Mouse (Mus musculus) 3134 (cell line): Measurements from ENCODE around the gene Mta1.

Experiments used
- DNase-seq: peaks from one replicate; pipeline ENCODE4 v3.0.0-alpha.2; 2011; ENCODE audit warnings: low spot score; ENCODE audit not compliant: insufficient read length; ENCODE audit errors: extremely low read depth

Gene Mta1

DNA sequence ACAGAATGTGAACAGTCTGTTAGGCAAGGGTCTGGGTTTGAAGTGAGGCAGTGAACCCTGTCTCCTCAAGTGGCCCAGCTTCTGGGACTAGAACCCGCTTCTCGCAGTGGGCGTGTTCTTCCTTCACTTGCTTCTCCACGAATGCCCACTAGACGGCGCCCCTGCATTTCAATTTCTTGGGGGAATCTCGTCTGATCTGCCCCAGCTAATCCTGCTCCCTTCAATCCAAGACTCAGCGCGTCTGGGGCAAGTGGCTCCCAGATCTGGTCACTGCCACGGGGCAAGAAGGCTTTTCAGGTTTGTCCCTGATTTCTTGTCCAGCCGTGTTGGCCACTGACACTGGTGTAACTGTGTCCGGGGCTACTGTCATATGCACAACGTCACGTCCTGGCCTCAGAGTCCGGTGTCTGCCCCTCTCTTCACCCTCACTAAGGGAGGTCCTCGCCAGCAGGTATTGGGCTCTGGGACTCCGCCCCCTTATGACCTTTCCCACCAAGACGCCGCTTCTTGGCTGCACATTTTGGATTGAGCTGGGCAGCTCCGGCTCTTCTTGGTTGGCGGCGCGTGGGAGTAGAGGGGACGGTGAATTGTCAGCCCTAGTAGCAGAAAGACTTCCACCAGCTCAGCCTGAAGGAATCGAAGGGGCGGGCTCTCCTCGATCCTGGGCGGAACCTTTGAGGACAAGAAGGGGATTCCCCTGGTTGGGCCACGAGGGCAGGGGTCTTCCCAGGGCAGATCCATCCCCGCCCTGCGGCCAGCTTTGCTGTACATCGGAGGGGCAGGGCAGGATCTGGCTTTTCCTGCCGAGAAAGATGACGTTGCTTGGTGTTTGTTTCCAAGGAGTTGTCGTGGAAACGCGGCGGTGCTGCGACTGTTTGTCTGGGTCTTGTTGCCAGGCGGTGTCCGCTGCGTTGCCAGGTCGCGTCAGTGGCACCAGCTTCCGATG, 48.3 kb downstream of the Mta1 start, which contains the start of gene Crip1:
Gene Crip1, plus strand, starts transcription at position 205 of the 946 bp plus-strand sequence.
- no peak for DNase-seq

DNA sequence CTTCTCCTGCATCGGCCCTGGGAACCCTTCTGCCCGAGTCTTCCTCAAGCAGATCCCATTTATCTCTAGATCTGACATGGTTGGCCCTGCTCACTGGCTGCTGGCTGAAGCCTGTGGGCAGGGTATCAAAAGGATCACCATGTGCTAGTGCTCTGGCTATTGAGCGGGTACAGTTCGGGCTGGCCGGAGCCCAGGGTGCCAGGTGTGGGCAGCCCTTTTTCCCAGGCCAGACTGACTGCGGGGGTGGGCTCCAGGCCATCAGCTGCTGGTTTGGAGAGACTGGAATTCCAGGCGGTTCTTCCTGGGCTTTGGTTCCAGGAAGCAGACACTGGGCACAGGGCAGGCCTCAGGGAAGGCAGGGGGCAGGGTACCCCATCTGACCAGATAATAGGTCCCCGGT, 49.4 kb downstream of the Mta1 start:
- peak; percentile 45 for DNase-seq

DNA sequence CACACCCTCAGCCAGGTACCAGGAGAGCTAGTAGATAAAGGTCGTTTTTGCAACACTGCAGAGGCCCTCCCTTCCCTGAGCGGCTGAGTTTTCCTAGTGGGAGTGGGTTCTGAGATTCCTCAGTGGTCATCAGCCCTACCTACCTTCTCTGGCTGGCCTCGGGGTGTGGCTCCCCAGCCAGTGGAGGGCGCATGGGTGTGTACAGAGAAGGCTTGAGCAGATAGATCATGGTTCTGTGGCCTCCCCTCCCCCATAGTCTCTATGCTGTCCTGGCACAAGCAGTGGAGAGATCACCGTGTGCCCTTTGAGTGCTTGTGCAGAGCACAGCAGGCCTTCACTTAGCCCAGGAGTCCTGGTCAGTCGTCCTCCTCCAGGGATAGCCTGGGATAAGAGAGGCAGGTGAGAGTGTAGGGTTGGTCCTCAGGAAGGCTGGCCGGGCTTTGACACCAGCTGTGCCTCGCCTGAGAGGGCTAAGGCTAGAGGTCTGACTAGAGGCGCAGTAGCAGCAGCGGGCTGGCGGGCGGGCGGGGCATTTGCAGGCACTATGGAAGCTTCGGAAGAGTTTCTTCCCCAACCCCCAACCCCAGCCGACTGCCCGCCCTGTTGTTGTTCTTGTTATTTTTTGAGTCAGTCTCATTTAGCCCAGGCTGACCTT, 50.4 kb downstream of the Mta1 start:
- DNase-seq, result peak; percentile 64

DNA sequence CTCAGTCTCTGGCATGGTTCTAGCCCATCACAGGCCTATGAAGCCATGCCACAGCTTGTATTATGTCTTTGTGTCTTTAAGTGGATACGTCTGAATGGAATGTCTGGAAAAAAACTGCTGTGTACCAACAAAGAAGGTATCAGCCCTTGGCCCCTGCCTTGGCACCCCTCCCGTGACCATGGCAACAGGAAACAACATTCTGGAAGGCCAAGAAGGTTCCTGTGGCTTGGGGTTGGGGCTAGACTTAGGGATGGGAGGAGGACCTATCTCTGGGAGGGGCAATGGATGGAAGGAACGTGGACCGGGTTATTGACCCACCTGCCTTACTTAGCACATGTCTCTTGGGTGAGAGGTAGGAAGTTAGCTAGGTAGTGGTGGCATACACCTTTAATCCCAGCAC, 51.3 kb downstream of the Mta1 start:
- no peak for DNase-seq

DNA sequence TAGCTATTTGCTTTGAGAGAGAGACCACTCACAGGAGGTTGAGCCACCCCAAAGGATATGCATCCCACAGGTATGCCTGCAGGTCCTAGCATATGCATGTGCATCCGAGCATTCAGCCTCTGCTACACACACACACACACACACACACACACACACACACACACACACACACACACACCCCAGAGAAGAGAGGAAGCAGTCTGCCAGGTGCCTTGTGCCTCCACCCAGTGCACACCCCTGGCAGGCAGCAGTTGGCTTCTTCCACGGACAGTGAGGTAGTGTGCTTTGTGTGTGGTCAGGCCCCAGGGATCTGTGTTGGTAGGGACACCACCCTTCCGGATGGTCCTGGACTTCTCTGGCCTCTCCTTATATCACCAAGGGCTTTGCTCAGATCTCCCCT, 51.8 kb downstream of the Mta1 start:
- DNase-seq, result no peak

DNA sequence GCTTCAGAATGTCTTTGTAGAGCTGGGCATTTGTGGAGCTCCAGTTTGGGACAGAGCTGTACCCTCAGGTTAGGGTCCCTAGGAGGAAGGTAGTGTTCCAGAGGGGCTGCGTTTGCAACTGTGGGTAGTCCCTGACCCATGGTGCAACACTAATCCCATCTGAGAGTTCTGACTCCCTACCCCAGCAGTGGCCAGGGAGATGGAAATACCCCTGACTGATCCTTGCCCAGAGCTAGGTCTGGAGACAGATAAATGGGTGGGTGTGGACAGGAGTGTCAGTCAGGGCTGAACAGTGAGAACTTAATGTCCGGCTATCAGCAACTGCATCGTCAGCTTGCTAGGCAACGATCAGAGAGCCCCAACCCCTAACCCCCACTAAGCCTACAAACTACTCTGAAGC, 52.5 kb downstream of the Mta1 start:
- no peak for DNase-seq

DNA sequence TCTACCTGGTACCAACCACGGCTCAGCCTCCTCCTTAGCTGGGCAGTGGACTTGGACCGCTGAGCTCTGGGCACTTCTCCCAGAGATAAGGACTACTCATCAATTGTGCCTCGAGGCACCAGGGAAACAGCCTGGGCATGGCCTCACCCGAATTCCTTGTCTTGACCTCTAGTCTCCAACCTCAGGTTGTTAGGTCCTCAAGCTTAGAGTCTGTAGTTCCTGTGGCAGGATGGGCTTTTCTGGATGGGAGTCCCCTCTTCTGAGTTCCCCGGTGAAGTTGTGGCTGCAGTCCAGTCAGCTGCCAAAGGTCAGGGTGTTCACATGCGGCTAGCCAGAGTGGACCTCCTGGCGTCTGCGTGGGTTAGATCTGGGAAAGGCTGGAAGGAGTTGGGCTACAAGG, 53.0 kb downstream of the Mta1 start:
- no peak for DNase-seq

DNA sequence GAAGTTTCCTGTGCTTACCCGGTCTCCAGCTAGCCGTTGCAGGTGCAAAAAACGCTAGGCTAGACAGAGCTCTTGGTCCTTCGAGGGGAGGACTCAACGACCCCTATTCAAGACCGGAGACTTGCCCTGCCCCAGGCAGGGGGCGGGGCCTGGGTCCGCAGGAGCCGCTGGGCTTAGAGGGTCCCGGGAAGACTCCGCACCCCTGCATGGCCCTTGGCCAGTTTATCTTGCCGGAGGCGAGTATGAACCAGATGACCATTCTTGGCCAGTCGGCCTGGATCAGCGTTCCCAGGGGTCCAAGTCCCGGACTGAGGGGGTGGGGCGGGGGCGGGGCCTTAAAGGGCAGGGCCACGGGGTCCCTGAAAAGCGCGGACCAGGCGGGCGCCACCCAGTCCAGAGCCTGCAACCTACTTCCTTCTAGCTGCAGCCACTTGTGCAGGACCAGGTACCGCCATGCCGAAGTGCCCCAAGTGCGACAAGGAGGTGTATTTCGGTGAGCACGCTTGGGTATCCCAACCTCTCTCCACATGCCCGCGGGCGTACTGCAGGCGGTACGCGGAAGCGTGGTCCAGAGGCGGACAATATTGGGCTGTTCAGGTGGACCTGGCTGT, 53.7 kb downstream of the Mta1 start:
- no peak for DNase-seq

DNA sequence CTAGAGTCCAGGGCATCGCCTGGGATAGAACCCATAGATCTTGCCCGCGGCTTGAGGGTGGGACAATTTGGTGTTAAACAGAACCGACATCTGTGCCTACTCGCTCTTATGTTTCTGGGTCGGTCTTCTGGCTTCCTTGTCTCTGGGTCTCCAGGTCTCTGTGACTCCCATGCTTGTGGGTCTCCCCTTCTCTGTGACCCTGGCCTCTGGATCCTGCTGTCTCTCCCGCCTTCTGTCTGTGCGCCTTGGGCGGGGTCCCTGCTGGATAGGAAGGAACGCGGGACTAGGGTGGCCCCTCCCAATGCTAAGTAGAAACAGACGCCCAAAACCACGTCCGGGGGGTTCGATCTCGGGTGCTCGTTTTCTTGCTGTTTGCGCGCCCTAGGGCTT, 54.2 kb downstream of the Mta1 start:
- no peak for DNase-seq

DNA sequence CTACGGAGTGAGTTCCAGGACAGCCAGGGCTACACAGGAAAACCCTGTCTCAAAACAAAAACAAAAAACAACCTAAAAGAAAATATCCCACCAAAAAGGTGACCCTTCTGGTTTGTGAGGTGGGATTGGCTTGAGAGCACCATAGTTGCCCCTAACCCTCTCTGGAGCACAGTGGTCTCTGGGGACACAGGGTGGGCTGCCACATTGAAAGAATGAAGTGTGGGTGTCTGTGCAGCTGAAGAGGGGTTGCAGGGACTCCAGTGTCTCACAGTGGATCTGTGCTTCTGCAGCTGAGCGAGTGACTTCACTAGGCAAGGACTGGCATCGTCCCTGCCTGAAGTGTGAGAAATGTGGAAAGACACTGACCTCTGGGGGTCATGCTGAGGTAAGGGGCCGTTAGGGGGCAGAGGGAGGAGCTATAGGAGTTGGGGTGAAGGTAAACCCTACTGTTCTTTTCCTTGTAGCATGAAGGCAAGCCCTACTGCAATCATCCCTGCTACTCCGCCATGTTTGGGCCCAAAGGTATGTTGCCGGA, 55.0 kb downstream of the Mta1 start:
- DNase-seq, result no peak

DNA sequence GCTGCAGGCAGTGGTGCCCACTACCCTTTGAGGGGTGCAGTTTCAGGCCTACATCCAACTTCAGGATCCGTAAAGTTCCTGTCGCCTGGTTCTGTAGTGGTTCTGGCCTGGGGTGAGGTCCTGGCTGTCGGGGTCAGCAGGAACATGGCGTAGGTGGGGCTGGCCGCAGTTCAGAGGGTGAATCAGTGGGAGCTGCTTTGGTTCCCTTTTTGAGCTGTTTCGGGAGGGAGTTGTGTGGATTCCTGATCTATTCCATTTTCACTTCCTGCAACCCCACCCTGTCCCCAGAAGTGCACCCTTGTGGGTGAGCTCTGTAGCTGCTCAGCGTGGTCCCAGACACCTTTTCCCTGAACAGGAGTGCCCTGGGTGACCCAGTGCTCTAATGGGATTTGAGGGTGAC, 55.9 kb downstream of the Mta1 start:
- no peak for DNase-seq

DNA sequence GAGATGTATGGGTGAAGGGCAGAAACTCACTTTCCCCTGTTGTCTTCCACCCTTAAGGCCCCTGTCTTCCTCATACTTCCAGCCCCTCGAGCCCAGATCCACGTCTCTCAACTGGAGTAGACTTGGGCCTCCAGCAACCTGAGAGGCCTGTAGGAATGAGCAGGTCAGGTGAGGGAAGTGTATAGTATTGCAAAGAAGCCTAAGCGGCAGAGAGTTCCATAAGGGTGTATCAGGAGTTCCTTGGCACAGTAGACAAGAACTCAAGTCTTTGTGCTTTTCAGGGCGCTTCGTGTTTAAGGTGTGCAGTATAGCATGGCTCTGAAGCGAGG, 56.6 kb downstream of the Mta1 start:
- DNase-seq, result no peak

DNA sequence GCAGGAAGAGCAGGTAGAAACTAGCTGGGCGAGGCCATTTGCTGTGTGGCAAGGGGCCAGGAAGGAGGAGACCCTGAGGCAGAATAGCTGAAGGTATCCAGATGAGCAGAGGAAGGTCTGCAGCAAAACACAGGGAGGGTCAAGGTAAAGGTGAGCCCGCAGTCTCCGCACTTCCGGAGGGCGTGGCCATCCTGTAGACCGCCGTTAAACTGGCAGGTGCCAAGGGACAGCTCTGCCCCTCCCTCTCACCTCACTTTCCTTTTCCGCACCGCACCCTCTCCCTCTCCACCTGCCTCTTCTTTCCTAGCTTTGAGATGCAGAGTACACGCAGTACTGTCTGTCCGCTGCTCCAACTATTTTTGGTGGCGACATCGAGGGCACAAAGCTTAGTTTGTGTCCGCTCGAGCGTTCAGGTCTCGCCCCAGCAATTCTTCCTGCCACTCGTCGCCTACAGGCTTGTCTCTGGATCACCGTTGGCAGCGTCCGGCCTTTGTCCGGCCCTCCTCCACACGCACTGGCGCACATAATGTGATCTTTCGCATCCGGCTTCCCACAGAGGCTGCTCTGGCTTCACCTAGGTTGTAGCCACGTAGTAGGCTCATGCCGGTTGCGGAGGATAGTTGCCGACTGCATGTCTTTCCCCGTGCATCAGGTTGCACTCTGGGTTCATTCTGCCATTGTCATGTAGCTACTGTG, 57.1 kb downstream of the Mta1 start:
- DNase-seq, result no peak

DNA sequence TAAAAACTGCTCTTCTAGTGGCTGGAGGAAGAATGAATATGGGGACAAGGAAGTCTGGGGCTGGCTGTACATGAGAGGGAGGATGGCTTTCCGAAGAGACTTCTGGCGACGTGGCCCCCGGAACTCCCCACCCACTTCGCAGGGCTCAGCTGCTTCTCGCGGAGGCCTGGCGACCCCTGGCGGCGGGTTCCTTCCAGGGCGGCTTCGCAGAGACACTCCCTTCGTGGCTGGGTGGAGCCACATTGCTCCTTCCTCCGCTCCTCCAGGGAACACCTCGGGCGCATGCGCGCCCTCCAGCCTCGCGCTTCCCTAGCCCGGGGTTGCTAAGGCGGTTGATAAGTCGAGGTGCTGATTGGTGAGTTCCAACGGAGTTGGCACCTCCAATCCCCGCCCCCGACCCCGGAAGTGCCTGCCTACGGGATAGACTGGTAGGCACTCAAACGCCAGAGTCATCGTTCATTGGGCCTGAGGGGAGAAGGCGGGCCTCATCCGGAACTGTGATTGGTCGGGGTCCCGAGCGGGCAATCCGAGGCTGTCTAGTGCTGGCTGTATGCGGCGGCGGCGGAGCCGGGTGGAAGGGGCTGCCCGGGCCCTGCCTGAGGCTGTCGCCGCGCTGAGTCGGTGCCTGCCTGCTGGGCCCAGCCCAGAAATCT, 57.9 kb downstream of the Mta1 start, which contains the start of gene Tedc1:
Gene Tedc1, plus strand, starts transcription at position 535 of the 653 bp plus-strand sequence.
- peak; percentile 98 for DNase-seq

DNA sequence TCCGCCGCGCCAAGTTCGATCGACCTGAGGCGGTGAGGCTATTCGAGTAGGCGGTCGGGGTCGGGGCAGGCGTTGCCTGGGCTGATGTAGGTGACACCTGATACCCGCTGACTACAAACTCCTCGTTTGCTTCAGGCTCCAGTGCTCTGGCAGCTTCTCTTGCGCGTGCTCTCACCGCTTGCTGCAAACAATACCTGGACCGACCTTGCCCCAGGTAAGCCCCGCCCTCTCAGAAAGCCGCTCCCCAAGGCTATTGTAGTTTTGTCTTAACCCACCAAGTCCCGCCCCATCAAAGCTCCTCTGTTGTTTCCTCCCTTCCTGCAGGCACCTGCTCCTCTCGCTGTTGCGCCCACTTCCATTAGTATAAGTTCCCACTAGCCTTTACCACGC, 58.5 kb downstream of the Mta1 start:
- no peak for DNase-seq

DNA sequence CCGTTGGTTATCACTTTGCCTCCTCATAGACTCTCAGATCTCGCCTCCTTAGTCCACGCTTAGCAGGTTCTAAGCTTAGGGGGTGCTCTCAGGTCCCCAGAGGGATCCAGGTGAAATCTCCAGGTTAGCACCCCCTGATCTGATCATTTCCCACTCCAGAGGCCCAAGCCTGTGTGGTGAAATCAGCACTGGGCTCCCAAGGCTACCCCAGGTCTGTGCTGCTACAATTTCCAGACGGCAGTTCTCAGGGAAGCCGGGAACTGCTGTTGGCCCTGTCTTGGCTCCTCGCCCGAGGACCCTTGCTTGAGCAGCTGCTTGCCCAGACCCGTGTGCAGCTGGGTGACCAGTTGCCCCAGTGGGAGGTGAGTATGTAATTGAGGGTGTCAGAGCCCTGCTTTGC, 58.9 kb downstream of the Mta1 start:
- no peak for DNase-seq

DNA sequence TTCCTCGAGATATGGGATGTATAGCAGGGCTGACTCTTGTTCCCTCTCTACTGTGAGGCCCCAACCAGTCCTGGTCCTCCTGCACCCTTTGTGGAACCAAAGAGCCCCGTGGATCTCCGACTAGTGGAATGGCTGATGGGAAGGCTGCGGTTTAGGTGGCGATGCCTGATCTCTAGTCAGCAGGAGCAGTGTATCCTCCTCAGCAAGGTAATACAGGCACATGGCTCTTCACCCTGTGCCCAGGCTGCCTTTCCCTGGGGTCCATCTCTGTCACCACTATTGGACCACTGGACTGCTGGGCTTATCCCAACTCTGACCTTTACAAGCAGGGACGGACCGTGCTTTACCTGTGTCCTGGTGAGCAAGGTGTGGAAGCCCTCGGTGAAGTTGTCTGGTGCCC, 59.4 kb downstream of the Mta1 start:
- DNase-seq, result no peak

DNA sequence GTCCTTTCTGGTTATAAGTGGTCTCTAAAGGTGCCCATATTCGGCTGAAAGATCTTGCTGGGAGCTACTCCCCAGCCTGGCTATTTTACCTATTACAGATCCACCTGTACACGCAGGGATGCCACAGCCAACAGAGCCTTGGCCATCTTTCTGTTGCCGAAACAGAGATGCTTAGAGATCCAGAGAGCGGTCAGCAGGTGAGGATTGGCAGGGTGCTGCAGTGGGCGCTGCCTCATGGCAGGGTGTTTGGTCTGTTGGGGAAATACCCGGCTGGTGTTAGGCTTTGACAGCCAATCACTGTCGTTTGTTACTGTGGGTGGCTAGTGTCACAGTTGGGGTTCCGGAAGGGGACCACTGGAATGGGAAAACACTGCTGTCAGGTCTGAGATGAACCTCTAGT, 59.9 kb downstream of the Mta1 start:
- no peak for DNase-seq

DNA sequence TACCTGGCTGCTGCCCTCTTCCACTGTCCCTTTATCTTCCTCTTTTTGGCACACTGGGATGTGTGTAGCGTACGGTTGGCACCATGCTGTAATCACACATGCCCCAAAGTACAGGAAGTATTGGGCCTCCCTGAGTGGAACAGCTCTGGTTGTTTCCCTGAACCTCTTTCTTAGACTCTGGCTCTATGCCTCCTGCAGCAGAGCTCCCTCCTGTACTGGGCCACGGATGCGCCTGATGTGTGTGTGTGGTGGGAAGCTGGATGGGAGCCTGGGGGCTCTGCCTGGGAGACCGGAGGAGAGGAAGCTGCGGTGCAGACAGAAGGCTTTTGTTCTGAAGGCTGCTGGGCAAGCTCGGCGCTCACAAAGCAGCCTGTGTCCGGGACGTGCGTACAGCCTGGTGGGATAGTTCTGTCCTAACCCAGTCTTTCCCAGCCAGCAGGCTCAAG, 65.5 kb downstream of the Mta1 start:
- DNase-seq, result no peak

DNA sequence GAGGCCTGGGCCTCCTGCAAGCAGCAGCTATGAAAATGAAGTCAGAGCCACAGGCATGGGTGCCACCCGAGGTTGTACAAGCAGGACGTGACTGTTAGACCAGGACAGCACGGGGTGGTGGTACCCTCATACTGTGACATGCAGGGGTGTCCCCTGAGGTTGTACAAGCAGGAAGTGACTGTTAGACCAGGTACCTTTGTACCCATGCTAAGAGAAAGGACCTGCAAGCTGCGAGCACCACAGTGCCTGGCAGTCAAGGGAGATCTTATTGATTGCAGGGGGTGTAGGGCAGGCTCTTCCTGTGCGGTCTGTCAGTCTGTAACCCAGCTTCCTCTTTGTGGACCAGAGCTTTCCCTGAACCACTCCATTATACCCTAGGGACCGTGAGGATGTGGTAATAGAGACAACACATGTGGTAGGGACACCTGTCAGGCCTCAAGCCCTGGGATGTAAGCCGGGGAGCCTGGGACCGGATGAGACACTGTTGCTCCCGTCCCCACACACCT, 70.0 kb downstream of the Mta1 start:
- no peak for DNase-seq
